Mouse (Mus musculus): ENCODE measurements around the gene Zfp354a.

GRCm38 (mm10) chr11:51060981-51061380 is 1.9 kb downstream of the Zfp354a start:
- TF ChIP-seq FLI1 (IDR thresholded peaks at IDR 0.05; ENCODE audit: low read length) (no peak), GATA1 (IDR thresholded peaks at IDR 0.05; ENCODE audit: borderline replicate concordance, low read length) (no peak)
